Mouse (Mus musculus) embryonic fibroblast, embryonic 13.5 days (primary cell): ENCODE measurements around the gene Kcnv2.

Experiments
- CTCF ChIP-seq: IDR thresholded peaks from 2 replicates; pipeline ENCODE4 v1.5.1; 2011; ENCODE audit warnings: mild to moderate bottlenecking, control low read depth, low read length, moderate library complexity, borderline replicate concordance; ENCODE audit not compliant: insufficient read depth
- POLR2A ChIP-seq: IDR thresholded peaks from 2 replicates; pipeline ENCODE4 v1.6.1; 2011; ENCODE audit warnings: low read depth, mild to moderate bottlenecking, control low read depth, low read length, moderate library complexity

- TF ChIP-seq CTCF (no peak), POLR2A (no peak)
These were observed 9.3 kb upstream of the Kcnv2 start for GRCm38 (mm10) chr19:27313080-27313413.
